Mouse (Mus musculus): Measurements from ENCODE around the gene Dtx4. TPM values are rescaled to one million over a fixed set of nuclear protein-coding genes. Genes with fewer than 3 reads are reported as not detected.
"Not testable (repeated sequence)": the region's sequence is repeated elsewhere in the genome, so short reads cannot be mapped to it uniquely, and the experiment has no call there.

Gene Dtx4
- polyA plus RNA-seq (2012; rRNA removed): 5.6 and 6.3 TPM in 2 replicates

DNA sequence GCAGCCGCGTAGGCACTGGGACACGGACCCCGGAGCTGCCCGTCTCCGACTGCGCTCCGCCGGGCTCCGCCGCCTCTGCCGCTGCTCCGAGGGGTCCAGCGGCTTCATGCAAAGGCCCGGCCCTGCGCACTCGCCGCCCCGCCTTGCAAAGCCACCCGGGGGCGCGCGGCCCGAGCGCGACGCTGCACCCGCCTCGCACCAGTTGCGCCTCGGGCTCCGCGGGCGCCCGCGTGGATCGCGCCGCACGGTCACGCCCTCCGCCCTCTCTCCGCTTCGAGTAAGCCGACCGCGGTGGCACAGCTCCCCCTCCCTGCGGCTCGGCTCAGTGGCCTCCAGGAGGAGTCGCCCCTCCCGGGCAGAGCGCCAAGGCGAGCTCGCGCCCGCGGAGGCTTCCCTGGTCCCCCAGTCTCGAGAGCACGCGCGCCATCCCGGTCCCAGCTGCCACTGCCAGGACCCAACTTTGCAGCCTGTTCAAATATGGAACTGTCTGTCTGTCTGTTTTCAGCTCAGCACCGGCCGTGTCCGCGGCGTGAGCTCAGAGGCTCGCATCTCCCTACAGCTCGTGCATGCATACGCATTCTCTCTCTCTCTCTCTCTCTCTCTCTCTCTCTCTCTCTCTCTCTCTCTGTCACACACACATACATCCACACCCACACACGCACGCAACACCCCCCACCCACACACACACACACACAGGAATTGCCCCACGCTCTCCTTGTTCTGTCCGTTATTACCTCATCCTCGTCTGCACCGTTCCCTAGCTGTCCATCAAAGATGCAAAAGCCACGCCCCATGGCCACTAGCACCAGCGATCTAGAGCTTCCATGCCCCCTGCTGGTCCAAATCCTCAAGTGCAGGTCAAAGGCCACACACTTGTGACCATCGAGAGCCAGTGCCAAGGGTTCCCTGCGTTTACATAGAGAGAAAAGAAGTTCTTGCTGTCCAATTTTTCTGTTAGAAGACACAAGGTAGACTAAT, at the start of gene Dtx4:
Gene Dtx4 (minus strand): TSS at position 85 of the 978 bp plus-strand sequence.
- Histone ChIP-seq H3K4me1 (replicated peaks; ENCODE audit: control insufficient read depth, insufficient read depth, low read length) (no peaks in the 10 kb centered on the region; the same call in 1 of the 2 replicates), H3K27ac (ENCODE audit: control insufficient read depth, insufficient read depth, low read length) (no peak within 1 kb of the TSS), H3K36me3 (ENCODE audit: control insufficient read depth, insufficient read depth, low read length) (no peaks in the 10 kb centered on the region), H3K27me3 (ENCODE audit: control insufficient read depth, insufficient read depth, low read length) (no peaks in the 10 kb centered on the region; the same call in 1 of the 2 replicates), H3K4me3 (ENCODE audit: control insufficient read depth, insufficient read depth, low read length) (peak within 1 kb of the TSS; percentile 58)
- TF ChIP-seq POLR2A (IDR thresholded peaks at IDR 0.05; ENCODE audit: control insufficient read depth, extremely low read depth, insufficient read depth, low read length, poor library complexity) (no peak), CTCF (IDR thresholded peaks at IDR 0.05; ENCODE audit: borderline replicate concordance, control insufficient read depth, extremely low read depth, insufficient read depth, low read length, poor library complexity) (peak; percentile 87)
- under 1% methylated on average over 80 of the region's 80 CpGs for WGBS
- DNase-seq: peak; percentile 92

DNA sequence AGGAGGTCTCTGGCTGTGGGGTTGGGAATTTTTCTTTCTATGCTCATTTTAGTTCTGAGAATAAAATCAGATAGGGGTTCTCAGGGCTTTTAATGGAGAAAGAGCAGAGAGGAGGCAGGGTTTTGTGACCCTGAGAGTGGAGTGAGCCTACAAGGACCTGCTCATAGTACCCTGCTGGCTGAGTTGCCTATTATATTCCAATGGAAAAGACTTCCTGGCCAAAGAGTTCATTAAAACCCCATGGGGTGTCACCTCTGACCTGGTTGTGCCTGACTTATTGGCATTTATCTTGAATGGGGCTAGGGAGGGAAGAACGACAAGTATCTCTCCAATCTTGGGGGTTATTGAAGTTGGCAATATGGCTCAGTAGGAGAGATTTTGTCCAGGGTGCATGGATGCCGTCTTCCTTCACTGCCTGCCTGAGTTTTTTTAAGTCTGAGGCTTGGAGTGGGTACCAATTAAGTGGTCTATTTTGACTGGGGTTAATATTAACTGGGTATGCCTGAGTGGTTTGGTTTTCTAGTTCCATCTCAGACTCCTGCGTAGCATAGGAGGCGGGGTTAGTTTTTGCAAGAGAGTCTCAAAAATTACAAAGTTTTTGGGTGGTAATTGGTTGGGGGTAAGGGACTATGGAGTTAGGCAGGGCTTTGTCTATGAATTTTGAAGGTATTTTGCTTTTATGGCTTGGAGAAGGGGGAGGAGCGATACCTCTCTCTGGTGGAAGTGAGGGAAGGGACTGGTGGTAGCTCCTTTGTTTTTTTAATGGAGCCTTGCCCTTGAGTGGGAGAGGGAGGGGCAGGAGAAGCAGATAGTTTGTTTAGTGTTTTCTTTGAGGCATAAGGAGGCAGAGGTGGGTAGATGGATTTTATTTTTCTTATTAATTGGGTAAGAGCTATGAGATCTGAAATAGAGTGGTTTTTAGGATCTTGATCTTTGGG, 49.0 kb upstream of the Dtx4 start:
- Histone ChIP-seq H3K27ac (ENCODE audit: control insufficient read depth, insufficient read depth, low read length) (no peak overlapping the region), H3K27me3 (ENCODE audit: control insufficient read depth, insufficient read depth, low read length) (no peaks in the 10 kb centered on the region), H3K4me3 (ENCODE audit: control insufficient read depth, insufficient read depth, low read length) (no peak overlapping the region), H3K36me3 (ENCODE audit: control insufficient read depth, insufficient read depth, low read length) (no peaks in the 10 kb centered on the region), H3K4me1 (replicated peaks; ENCODE audit: control insufficient read depth, insufficient read depth, low read length) (peaks cover 8% of the 10 kb centered on the region; the same call in 1 of the 2 replicates)
- DNase-seq: no peak
- TF ChIP-seq POLR2A (IDR thresholded peaks at IDR 0.05; ENCODE audit: control insufficient read depth, extremely low read depth, insufficient read depth, low read length, poor library complexity) (no peak), CTCF (IDR thresholded peaks at IDR 0.05; ENCODE audit: borderline replicate concordance, control insufficient read depth, extremely low read depth, insufficient read depth, low read length, poor library complexity) (no peak)
- 96% methylated on average over 5 of the region's 5 CpGs for WGBS

DNA sequence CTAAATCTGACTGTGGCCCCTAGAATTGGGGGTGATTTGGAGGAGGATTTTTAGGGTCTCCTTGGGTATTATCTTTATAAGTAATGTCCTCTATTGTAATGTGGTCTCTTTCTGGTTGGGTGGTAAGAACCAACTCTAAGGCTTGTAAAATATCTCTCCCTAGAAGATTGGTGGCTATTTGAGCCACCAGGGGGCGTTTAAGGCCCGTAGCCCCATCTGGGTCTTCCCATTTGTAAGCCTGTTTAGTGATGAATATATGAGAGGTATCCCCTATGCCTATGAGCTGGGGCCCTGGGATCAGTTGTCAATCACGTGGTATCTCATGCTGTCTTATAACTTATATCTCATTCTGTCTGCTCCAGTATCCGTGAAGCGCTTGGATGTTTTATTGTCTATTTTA, 47.9 kb upstream of the Dtx4 start:
- Histone ChIP-seq H3K4me3 (ENCODE audit: control insufficient read depth, insufficient read depth, low read length) (no peak overlapping the region), H3K4me1 (replicated peaks; ENCODE audit: control insufficient read depth, insufficient read depth, low read length) (peaks cover 8% of the 10 kb centered on the region; the same call in 1 of the 2 replicates), H3K36me3 (ENCODE audit: control insufficient read depth, insufficient read depth, low read length) (no peaks in the 10 kb centered on the region), H3K27ac (ENCODE audit: control insufficient read depth, insufficient read depth, low read length) (no peak overlapping the region), H3K27me3 (ENCODE audit: control insufficient read depth, insufficient read depth, low read length) (no peaks in the 10 kb centered on the region)
- WGBS: 75% methylated on average over 5 of the region's 5 CpGs
- peak; percentile 24 for DNase-seq
- TF ChIP-seq POLR2A (IDR thresholded peaks at IDR 0.05; ENCODE audit: control insufficient read depth, extremely low read depth, insufficient read depth, low read length, poor library complexity): no peak
- TF ChIP-seq CTCF (IDR thresholded peaks at IDR 0.05; ENCODE audit: borderline replicate concordance, control insufficient read depth, extremely low read depth, insufficient read depth, low read length, poor library complexity): no peak

DNA sequence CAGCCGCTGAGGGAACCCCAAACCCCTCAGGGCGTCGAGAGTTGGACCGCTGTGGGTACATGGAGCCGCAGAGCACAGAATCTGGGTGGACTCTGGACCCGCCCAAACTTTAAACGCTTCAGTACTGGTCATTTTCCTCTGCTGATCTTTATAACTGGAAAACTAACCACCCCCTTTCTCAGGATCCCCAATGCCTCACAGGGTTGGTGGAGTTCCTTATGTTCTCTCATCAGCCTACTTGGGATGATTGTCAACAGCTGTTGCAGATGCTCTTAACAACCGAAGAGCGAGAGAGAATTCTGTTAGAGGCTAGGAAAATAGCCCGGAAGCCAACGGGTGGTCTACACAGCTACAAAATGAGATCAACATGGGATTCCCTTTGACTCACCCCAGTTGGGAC, 44.2 kb upstream of the Dtx4 start, which contains the start of gene Fam111a:
Gene Fam111a (plus strand): TSS at position 301 of the 400 bp plus-strand sequence.
- H3K27ac ChIP-seq (ENCODE audit: control insufficient read depth, insufficient read depth, low read length): not testable (repeated sequence)
- 98% methylated on average over 11 of the region's 11 CpGs for WGBS
- peaks cover 17% of the 10 kb centered on the region for H3K4me1 ChIP-seq (replicated peaks; ENCODE audit: control insufficient read depth, insufficient read depth, low read length)

DNA sequence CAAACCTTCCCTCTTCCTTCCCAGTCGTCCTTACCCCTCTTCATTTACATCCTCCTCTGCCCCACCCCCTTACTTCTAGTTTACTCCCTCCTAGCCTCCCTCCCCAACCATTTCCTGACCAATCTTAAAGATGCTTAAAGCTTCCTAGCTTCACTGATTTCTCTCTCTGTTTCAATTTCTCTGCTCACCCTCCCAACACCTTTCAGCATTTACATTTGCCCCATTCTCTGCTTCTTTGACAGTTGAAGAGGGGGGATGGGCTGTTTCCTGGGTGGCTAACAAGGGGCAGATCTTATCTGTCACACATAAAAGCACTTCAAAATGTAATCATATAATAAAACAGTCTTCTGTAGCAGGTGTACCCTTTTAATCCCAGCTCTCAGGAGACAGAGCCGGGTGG, 40.4 kb upstream of the Dtx4 start:
- peaks cover 17% of the 10 kb centered on the region for H3K4me1 ChIP-seq (replicated peaks; ENCODE audit: control insufficient read depth, insufficient read depth, low read length)
- TF ChIP-seq CTCF (IDR thresholded peaks at IDR 0.05; ENCODE audit: borderline replicate concordance, control insufficient read depth, extremely low read depth, insufficient read depth, low read length, poor library complexity): no peak
- TF ChIP-seq POLR2A (IDR thresholded peaks at IDR 0.05; ENCODE audit: control insufficient read depth, extremely low read depth, insufficient read depth, low read length, poor library complexity): no peak
- no peak overlapping the region; the same call in 1 of the 2 replicates for H3K27ac ChIP-seq (ENCODE audit: control insufficient read depth, insufficient read depth, low read length)
- peak; percentile 75 for DNase-seq
- H3K4me3 ChIP-seq (ENCODE audit: control insufficient read depth, insufficient read depth, low read length): no peak overlapping the region
- H3K27me3 ChIP-seq (ENCODE audit: control insufficient read depth, insufficient read depth, low read length): no peaks in the 10 kb centered on the region
- H3K36me3 ChIP-seq (ENCODE audit: control insufficient read depth, insufficient read depth, low read length): no peaks in the 10 kb centered on the region
- WGBS: 1% methylated on average over 2 of the region's 2 CpGs

More for the DNA sequence above, 44.2 kb upstream of the Dtx4 start, which contains the start of gene Fam111a:
- not testable (repeated sequence) for H3K36me3 ChIP-seq (ENCODE audit: control insufficient read depth, insufficient read depth, low read length); H3K27me3 ChIP-seq (ENCODE audit: control insufficient read depth, insufficient read depth, low read length); H3K4me3 ChIP-seq (ENCODE audit: control insufficient read depth, insufficient read depth, low read length); DNase-seq

DNA sequence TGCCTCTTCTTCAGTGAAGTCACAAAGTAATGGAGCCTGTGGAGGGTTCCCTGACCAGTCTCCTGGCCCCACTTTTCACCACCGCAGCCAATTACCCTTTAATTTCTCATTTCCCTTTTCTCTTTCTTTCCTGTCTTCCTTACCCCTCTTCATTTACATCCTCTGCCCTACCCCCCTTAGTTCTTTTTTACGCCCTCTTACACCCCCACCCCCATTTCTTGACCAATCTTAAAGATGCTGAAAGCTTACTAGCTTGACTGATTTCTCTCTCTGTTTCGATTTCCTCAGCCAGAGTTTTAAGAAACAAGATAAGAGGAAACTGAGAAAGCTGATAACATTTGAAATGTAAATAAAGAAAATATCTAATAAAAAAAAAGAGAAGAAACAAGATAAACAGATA, 39.5 kb upstream of the Dtx4 start:
- WGBS: 42% methylated on average over 3 of the region's 3 CpGs
- H3K27ac ChIP-seq (ENCODE audit: control insufficient read depth, insufficient read depth, low read length): peak overlapping the region; percentile 66
- TF ChIP-seq POLR2A (IDR thresholded peaks at IDR 0.05; ENCODE audit: control insufficient read depth, extremely low read depth, insufficient read depth, low read length, poor library complexity): no peak
- no peak overlapping the region for H3K4me3 ChIP-seq (ENCODE audit: control insufficient read depth, insufficient read depth, low read length)
- H3K4me1 ChIP-seq (replicated peaks; ENCODE audit: control insufficient read depth, insufficient read depth, low read length): peaks cover 14% of the 10 kb centered on the region
- DNase-seq: no peak
- no peaks in the 10 kb centered on the region for H3K27me3 ChIP-seq (ENCODE audit: control insufficient read depth, insufficient read depth, low read length)
- no peaks in the 10 kb centered on the region for H3K36me3 ChIP-seq (ENCODE audit: control insufficient read depth, insufficient read depth, low read length)

All from thymus, adult 2 months (tissue).